Mouse (Mus musculus) spleen, adult 2 months (tissue): ENCODE results near the gene 4930449I24Rik. TPM values are rescaled to one million over a fixed set of nuclear protein-coding genes. Genes with fewer than 3 reads are reported as not detected.
A peak's percentile ranks its signal among the peaks of the same experiment; 100 is the strongest.
"Not testable (repeated sequence)": the region's sequence is repeated elsewhere in the genome, so short reads cannot be mapped to it uniquely, and the experiment has no call there.

ENCODE experiments used
- DNase-seq, 2 experiments: peaks; one replicate each; pipeline versions ENCODE4 v3.0.0 to v3.0.0-alpha.2; 2012 to 2021; ENCODE audit warnings: low spot score in 2 of 2, low read depth in 1 of 2
- H3K27ac ChIP-seq: fragments of 200-500 bp; 2 replicates; pipeline ENCODE4 v1.5.1; 2012; ENCODE audit warnings: low read length, inconsistent platforms; ENCODE audit not compliant: insufficient read depth
- H3K27me3 ChIP-seq: fragments of 200-500 bp; 2 replicates; pipeline ENCODE4 v1.6.1; 2012; ENCODE audit warnings: mild to moderate bottlenecking, moderate library complexity, low read length, inconsistent platforms; ENCODE audit not compliant: control insufficient read depth, insufficient read depth
- H3K36me3 ChIP-seq: fragments of 200-500 bp; 2 replicates; pipeline ENCODE4 v1.6.1; 2012; ENCODE audit warnings: mild to moderate bottlenecking, low read length, inconsistent platforms; ENCODE audit not compliant: control insufficient read depth, insufficient read depth
- H3K4me1 ChIP-seq: fragments of 200-500 bp; 2 replicates; pipeline ENCODE4 v1.6.1; 2011; ENCODE audit warnings: inconsistent platforms; ENCODE audit not compliant: control insufficient read depth, insufficient read depth, insufficient read length
- H3K4me3 ChIP-seq: fragments of 200-500 bp; 2 replicates; pipeline ENCODE4 v1.5.1; 2011; ENCODE audit warnings: mild to moderate bottlenecking, inconsistent platforms; ENCODE audit not compliant: insufficient read depth, insufficient read length; ENCODE audit errors: extremely low read depth
- WGBS: fragments of 180-500 bp; shearing (Covaris S2); methylation state at CpG from one replicate; pipeline ENCODE4 v1.1.7; 2018; 5-methylcytosine and 5-hydroxymethylcytosine counted together
- polyA plus RNA-seq: library from polyadenylated mRNA; depleted of rRNA; stranded (reverse); fragments of >200 nt; gene quantifications from 2 replicates; pipeline ENCODE4 v1.2.3, GENCODE M21; 2012; rRNA removed

Gene 4930449I24Rik
- polyA plus RNA-seq, 1 experiment, result not detected

- 13% methylated on average over 3 of the region's 4 CpGs for WGBS
These were observed 13.2 kb upstream of the 4930449I24Rik start for GRCm38 (mm10) chr5:146488959-146489358.

GRCm38 (mm10) chr5:146491063-146491462 lies 11.1 kb upstream of the 4930449I24Rik start, which contains the start of gene Gm6370:
Gene Gm6370 (plus strand): TSS chr5:146491363.
- WGBS, result no CpG with 5 or more reads among the region's 5 CpGs
- H3K4me3 ChIP-seq, H3K36me3 ChIP-seq, DNase-seq, H3K4me1 ChIP-seq, H3K27me3 ChIP-seq, H3K27ac ChIP-seq: not testable (repeated sequence)

More at GRCm38 (mm10) chr5:146488959-146489358, 13.2 kb upstream of the 4930449I24Rik start:
- H3K27me3 ChIP-seq, H3K4me3 ChIP-seq, H3K27ac ChIP-seq, H3K4me1 ChIP-seq, H3K36me3 ChIP-seq: not testable (repeated sequence)
- peak in 1 of 2 experiments; percentile 14 for DNase-seq

- DNase-seq, H3K27ac ChIP-seq, H3K36me3 ChIP-seq, H3K4me1 ChIP-seq, H3K4me3 ChIP-seq, H3K27me3 ChIP-seq: not testable (repeated sequence)
- WGBS, result 83% methylated on average over 1 of the region's 5 CpGs
These were observed 11.6 kb downstream of the 4930449I24Rik start, which contains the start of gene Gm3402 for GRCm38 (mm10) chr5:146513823-146514222. Gene Gm3402 (plus strand): TSS chr5:146514123.

GRCm38 (mm10) chr5:146525501-146525900 lies 23.3 kb downstream of the 4930449I24Rik start, which contains the start of gene Gm3404:
Gene Gm3404 (plus strand): TSS chr5:146525801.
- not testable (repeated sequence) for H3K36me3 ChIP-seq, H3K4me1 ChIP-seq, H3K4me3 ChIP-seq, H3K27me3 ChIP-seq, H3K27ac ChIP-seq, DNase-seq
- 94% methylated on average over 3 of the region's 3 CpGs for WGBS

DNA sequence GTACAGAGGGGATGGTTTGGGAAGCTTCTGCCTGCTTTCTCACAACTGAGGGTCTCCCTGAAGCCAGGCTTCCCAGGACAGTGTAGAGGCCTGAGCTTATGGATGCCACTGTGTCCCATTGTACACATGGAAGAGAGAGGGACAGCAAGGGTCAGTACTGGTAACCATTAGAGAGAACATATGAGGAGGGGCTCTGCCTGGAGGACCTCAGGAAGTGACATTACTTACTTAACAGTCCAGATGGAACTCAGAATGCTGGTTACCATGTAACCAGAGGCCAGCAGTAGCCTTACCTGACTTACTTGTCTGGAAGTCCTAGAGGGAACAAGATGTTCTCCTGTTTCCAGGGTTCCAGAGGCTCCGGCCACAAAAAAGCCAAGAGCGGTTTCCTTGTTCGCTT lies 35.1 kb downstream of the 4930449I24Rik start, which contains the start of gene Gm3409:
Gene Gm3409 (plus strand): TSS at position 301 of the 400 bp plus-strand sequence.
- not testable (repeated sequence) for DNase-seq, H3K4me1 ChIP-seq
- WGBS, result 100% methylated on average over 3 of the region's 3 CpGs

More for the DNA sequence above, 35.1 kb downstream of the 4930449I24Rik start, which contains the start of gene Gm3409:
- not testable (repeated sequence) for H3K4me3 ChIP-seq, H3K27ac ChIP-seq, H3K36me3 ChIP-seq, H3K27me3 ChIP-seq

Other genes with a start within 250 kb of the 4930449I24Rik start
- 0.49 and 0.68 TPM in 2 replicates for gene Wasf3, start 117.4 kb upstream of the 4930449I24Rik start, polyA plus RNA-seq
- not detected in 2 replicates for gene Gm6408, start 20.4 kb upstream of the 4930449I24Rik start, polyA plus RNA-seq
- gene Gm6370, start 11.0 kb upstream of the 4930449I24Rik start, polyA plus RNA-seq, result not detected in 2 replicates
- gene Gm3402, start 11.7 kb downstream of the 4930449I24Rik start, polyA plus RNA-seq, result not detected in 2 replicates
- not detected in 2 replicates for gene Gm3404, start 23.4 kb downstream of the 4930449I24Rik start, polyA plus RNA-seq
- not detected in 2 replicates for gene Gm3409, start 35.2 kb downstream of the 4930449I24Rik start, polyA plus RNA-seq
- gene Gm3415, start 53.7 kb downstream of the 4930449I24Rik start, polyA plus RNA-seq, result not detected in 2 replicates
- 0.18 and 0.27 TPM in 2 replicates for gene Gpr12, start 82.8 kb downstream of the 4930449I24Rik start, polyA plus RNA-seq